Mouse (Mus musculus) bone marrow macrophage, adult 2 months (primary cell): Measurements from ENCODE around the gene Mrpl18.

Experiments used
- CTCF ChIP-seq: IDR thresholded peaks from 2 replicates; pipeline ENCODE4 v1.5.1; 2012; ENCODE audit warnings: low read depth, mild to moderate bottlenecking, low read length, moderate library complexity
- POLR2A ChIP-seq: IDR thresholded peaks from 2 replicates; pipeline ENCODE4 v1.6.1; 2012; ENCODE audit warnings: mild to moderate bottlenecking, low read depth, low read length, borderline replicate concordance

DNA sequence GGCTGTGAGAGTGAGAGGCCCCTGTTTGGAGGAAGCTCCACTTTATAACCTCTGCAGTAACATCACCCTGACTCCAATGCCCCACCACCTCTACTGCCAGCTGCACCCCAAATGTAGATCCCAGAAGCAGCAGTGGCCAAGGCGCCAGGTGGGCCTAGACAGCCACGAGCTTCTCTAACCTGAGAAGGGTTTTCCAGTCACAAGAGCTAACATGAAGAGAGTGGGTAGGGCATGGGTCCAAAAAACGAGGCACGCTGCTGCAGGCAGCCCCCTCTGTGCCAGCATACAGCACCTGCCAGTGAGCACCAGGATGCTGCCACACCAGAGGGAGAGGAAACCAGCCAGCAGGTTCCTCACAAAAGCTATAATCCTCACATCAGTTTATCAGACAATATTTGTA, 25.1 kb downstream of the Mrpl18 start:
- TF ChIP-seq CTCF (no peak), POLR2A (no peak)
